Mouse (Mus musculus) kidney, postnatal 0 days (tissue): ENCODE results near the gene Ppp1r35. TPM values are rescaled to one million over a fixed set of nuclear protein-coding genes. Genes with fewer than 3 reads are reported as not detected.

Experiments used
- ATAC-seq: fragments of 200-750 bp; cut with Nextera tagmentation; replicated peaks from 2 replicates; pipeline ENCODE4 v1.8.0; 2017; ENCODE audit warnings: low read depth, moderate number of reproducible peaks, moderate TSS enrichment, moderate library complexity; ENCODE audit not compliant: low FRiP score
- DNase-seq: peaks from one replicate; pipeline ENCODE4 v3.0.0-alpha.2; 2016; ENCODE audit warnings: low spot score
- H3K27ac ChIP-seq: fragments of 300-500 bp; sonication (generic); 2 replicates; pipeline ENCODE4 v1.5.1; 2014; ENCODE audit warnings: mild to moderate bottlenecking
- H3K27me3 ChIP-seq: fragments of 300-500 bp; sonication (generic); 2 replicates; pipeline ENCODE4 v1.6.1; 2014; ENCODE audit warnings: low read length, mixed read lengths; ENCODE audit not compliant: insufficient read depth
- H3K36me3 ChIP-seq: fragments of 300-500 bp; sonication (generic); 2 replicates; pipeline ENCODE4 v1.6.1; 2014; ENCODE audit warnings: low read length, mixed read lengths; ENCODE audit not compliant: insufficient read depth
- H3K4me1 ChIP-seq: fragments of 300-500 bp; sonication (generic); replicated peaks from 2 replicates; pipeline ENCODE4 v1.6.1; 2014; ENCODE audit warnings: antibody characterized with exemption, low read length, mixed read lengths; ENCODE audit not compliant: insufficient read depth
- H3K4me2 ChIP-seq: fragments of 300-500 bp; sonication (generic); 2 replicates; pipeline ENCODE4 v1.6.1; 2014; ENCODE audit warnings: mild to moderate bottlenecking, low read length, moderate library complexity, mixed read lengths
- H3K4me3 ChIP-seq: fragments of 300-500 bp; sonication (generic); replicated peaks from 2 replicates; pipeline ENCODE4 v1.5.1; 2014; ENCODE audit warnings: low read depth, low read length
- H3K9ac ChIP-seq: fragments of 300-500 bp; sonication (generic); 2 replicates; pipeline ENCODE4 v1.6.1; 2014; ENCODE audit warnings: low read depth, low read length
- H3K9me3 ChIP-seq: fragments of 300-500 bp; sonication (generic); replicated peaks from 2 replicates; pipeline ENCODE4 v1.6.1; 2016; ENCODE audit warnings: low read length, inconsistent platforms, mixed read lengths
- CTCF ChIP-seq: IDR thresholded peaks from 2 replicates; pipeline ENCODE4 v1.5.1; 2016; ENCODE audit warnings: antibody characterized with exemption, low read depth, mild to moderate bottlenecking, moderate library complexity
- WGBS: fragments of 180-500 bp; shearing (Covaris S2); extraction: QIAGEN DNeasy Blood & Tissue Kit; methylation state at CpG from one replicate; pipeline ENCODE4 v1.1.7; 2014; 5-methylcytosine and 5-hydroxymethylcytosine counted together
- polyA plus RNA-seq: library from polyadenylated mRNA; unstranded; fragments of >200 nt; fragmentation: Nextera tagmentation; extraction: Ambion mirVana; gene quantifications from 2 replicates; pipeline ENCODE4 v1.2.1, GENCODE M21; 2015

Gene Ppp1r35
- polyA plus RNA-seq, 1 experiment from 2014 or later, result 32.4 TPM

- no peak overlapping the region for H3K4me3 ChIP-seq
- no peak for ATAC-seq
- H3K4me1 ChIP-seq, result no peaks in the 10 kb centered on the region
- H3K36me3 ChIP-seq, result no peaks in the 10 kb centered on the region
- TF ChIP-seq CTCF, result no peak
- H3K4me2 ChIP-seq, result no peak overlapping the region
- no peaks in the 10 kb centered on the region for H3K27me3 ChIP-seq
- H3K27ac ChIP-seq, result no peak overlapping the region
- WGBS, result 86% methylated on average over 6 of the region's 6 CpGs
- H3K9me3 ChIP-seq, result no peaks in the 10 kb centered on the region
- no peak for DNase-seq
- H3K9ac ChIP-seq, result no peak overlapping the region
Observed at GRCm38 (mm10) chr5:137823455-137824045, 44.9 kb downstream of the Ppp1r35 start.

GRCm38 (mm10) chr5:137825030-137825429, 46.4 kb downstream of the Ppp1r35 start:
- Histone ChIP-seq H3K36me3 (no peaks in the 10 kb centered on the region), H3K4me2 (no peak overlapping the region), H3K9ac (no peak overlapping the region), H3K4me3 (no peak overlapping the region), H3K27ac (no peak overlapping the region), H3K4me1 (no peaks in the 10 kb centered on the region), H3K27me3 (no peaks in the 10 kb centered on the region), H3K9me3 (no peaks in the 10 kb centered on the region)
- DNase-seq (no peak), ATAC-seq (no peak)
- 94% methylated on average over 3 of the region's 3 CpGs for WGBS
- TF ChIP-seq CTCF, result no peak

- no peaks in the 10 kb centered on the region for H3K27me3 ChIP-seq
- H3K36me3 ChIP-seq, result no peaks in the 10 kb centered on the region
- DNase-seq (no peak), ATAC-seq (no peak)
- no peak for TF ChIP-seq CTCF
- H3K4me1 ChIP-seq, result no peaks in the 10 kb centered on the region
- no peak overlapping the region for H3K27ac ChIP-seq
- H3K4me2 ChIP-seq, result no peak overlapping the region
- H3K4me3 ChIP-seq, result no peak overlapping the region
- no peak overlapping the region for H3K9ac ChIP-seq
- no peaks in the 10 kb centered on the region for H3K9me3 ChIP-seq
- 85% methylated on average over 2 of the region's 2 CpGs for WGBS
Observed at GRCm38 (mm10) chr5:137825971-137826370, 47.3 kb downstream of the Ppp1r35 start.

GRCm38 (mm10) chr5:137826421-137826820, 47.8 kb downstream of the Ppp1r35 start:
- H3K27me3 ChIP-seq, result no peaks in the 10 kb centered on the region
- H3K4me3 ChIP-seq, result no peak overlapping the region
- no peak overlapping the region for H3K27ac ChIP-seq
- ATAC-seq, result no peak
- no peaks in the 10 kb centered on the region for H3K36me3 ChIP-seq
- H3K9ac ChIP-seq, result no peak overlapping the region
- WGBS, result 63% methylated on average over 7 of the region's 7 CpGs
- H3K4me2 ChIP-seq, result no peak overlapping the region
- H3K4me1 ChIP-seq, result no peaks in the 10 kb centered on the region
- H3K9me3 ChIP-seq, result no peaks in the 10 kb centered on the region
- TF ChIP-seq CTCF, result no peak
- no peak for DNase-seq

- ATAC-seq, result no peak
- no peak overlapping the region for H3K27ac ChIP-seq
- TF ChIP-seq CTCF, result no peak
- no peak overlapping the region for H3K4me2 ChIP-seq
- no peak overlapping the region for H3K9ac ChIP-seq
- no peak for DNase-seq
- no peak overlapping the region for H3K4me3 ChIP-seq
- 87% methylated on average over 6 of the region's 6 CpGs for WGBS
- H3K4me1 ChIP-seq, result no peaks in the 10 kb centered on the region
- H3K27me3 ChIP-seq, result no peaks in the 10 kb centered on the region
- no peaks in the 10 kb centered on the region for H3K36me3 ChIP-seq
- H3K9me3 ChIP-seq, result no peaks in the 10 kb centered on the region
Observed at GRCm38 (mm10) chr5:137828694-137829093, 50.0 kb downstream of the Ppp1r35 start.

Other genes starting within 250 kb of the Ppp1r35 start
- 0.20 TPM in 1 of 2 replicates, not detected in the other for gene Epo, start 245.6 kb upstream of the Ppp1r35 start, polyA plus RNA-seq
- 463 and 480 TPM in 2 replicates for gene Gnb2, start 245.3 kb upstream of the Ppp1r35 start, polyA plus RNA-seq
- not detected in 2 replicates for gene Actl6b, start 225.3 kb upstream of the Ppp1r35 start, polyA plus RNA-seq
- gene Tfr2, start 209.0 kb upstream of the Ppp1r35 start, polyA plus RNA-seq, result 0.13 TPM in 2 replicates
- gene Mospd3, start 177.8 kb upstream of the Ppp1r35 start, polyA plus RNA-seq, result 37.8 and 39.3 TPM in 2 replicates
- 120 and 136 TPM in 2 replicates for gene Pcolce, start 165.1 kb upstream of the Ppp1r35 start, polyA plus RNA-seq
- 0.14 and 0.17 TPM in 2 replicates for gene Fbxo24, start 149.8 kb upstream of the Ppp1r35 start, polyA plus RNA-seq
- gene Lrch4, start 149.7 kb upstream of the Ppp1r35 start, polyA plus RNA-seq, result 42.6 and 42.9 TPM in 2 replicates
- 5.3 and 6.2 TPM in 2 replicates for gene Gm20605, start 149.7 kb upstream of the Ppp1r35 start, polyA plus RNA-seq
- gene Sap25, start 137.5 kb upstream of the Ppp1r35 start, polyA plus RNA-seq, result 5.3 and 5.4 TPM in 2 replicates
- 1.3 and 1.4 TPM in 2 replicates for gene Irs3, start 133.1 kb upstream of the Ppp1r35 start, polyA plus RNA-seq
- 20.8 and 21.2 TPM in 2 replicates for gene Agfg2, start 94.1 kb upstream of the Ppp1r35 start, polyA plus RNA-seq
- gene Nyap1, start 37.2 kb upstream of the Ppp1r35 start, polyA plus RNA-seq, result 1.2 and 1.6 TPM in 2 replicates
- 107 and 110 TPM in 2 replicates for gene Tsc22d4, start 33.1 kb upstream of the Ppp1r35 start, polyA plus RNA-seq
- gene Mepce, start 8.8 kb downstream of the Ppp1r35 start, polyA plus RNA-seq, result 11.6 and 12.3 TPM in 2 replicates
- gene Zcwpw1, start 8.9 kb downstream of the Ppp1r35 start, polyA plus RNA-seq, result 14.5 and 15.7 TPM in 2 replicates
- 0.69 and 0.70 TPM in 2 replicates for gene Pilra, start 57.4 kb downstream of the Ppp1r35 start, polyA plus RNA-seq
- gene Pilrb1, start 79.3 kb downstream of the Ppp1r35 start, polyA plus RNA-seq, result 0.39 and 0.45 TPM in 2 replicates
- gene Pilrb2, start 93.0 kb downstream of the Ppp1r35 start, polyA plus RNA-seq, result 0.16 and 0.84 TPM in 2 replicates
- gene Cyp3a13, start 142.8 kb downstream of the Ppp1r35 start, polyA plus RNA-seq, result 0.13 and 0.20 TPM in 2 replicates
- 0.03 and 0.09 TPM in 2 replicates for gene Gjc3, start 184.2 kb downstream of the Ppp1r35 start, polyA plus RNA-seq
- gene Azgp1, start 202.7 kb downstream of the Ppp1r35 start, polyA plus RNA-seq, result 0.09 and 0.22 TPM in 2 replicates
- gene Smok3a, start 242.4 kb downstream of the Ppp1r35 start, polyA plus RNA-seq, result not detected in 2 replicates
- not detected in 2 replicates for gene Smok3b, start 242.6 kb downstream of the Ppp1r35 start, polyA plus RNA-seq